Mouse (Mus musculus): ENCODE results near the gene Gm21748. TPM values are rescaled to one million over a fixed set of nuclear protein-coding genes. Genes with fewer than 3 reads are reported as not detected.
"Not testable (repeated sequence)": the region's sequence is repeated elsewhere in the genome, so short reads cannot be mapped to it uniquely, and the experiment has no call there.

The Gm21748 gene
- total RNA-seq (2014; rRNA removed) (not detected in 2 replicates), polyA plus RNA-seq (2015; fragmentation: Nextera tagmentation; extraction: Ambion mirVana) (not detected in 2 replicates)

GRCm38 (mm10) chrY:90839077-90839476 is at the start of gene Gm21748:
Gene Gm21748 (minus strand): TSS chrY:90839177.
- no CpG with 5 or more reads among the region's 8 CpGs for WGBS

More at GRCm38 (mm10) chrY:90839077-90839476, at the start of gene Gm21748:
- H3K9me3 ChIP-seq (ENCODE audit: low read length); H3K9ac ChIP-seq (replicated peaks; ENCODE audit: low read length); DNase-seq (ENCODE audit: low spot score); H3K27me3 ChIP-seq (ENCODE audit: insufficient read depth, low read length); H3K4me3 ChIP-seq (ENCODE audit: low read length); H3K4me1 ChIP-seq (ENCODE audit: insufficient read depth, low read length); H3K27ac ChIP-seq; ATAC-seq; H3K36me3 ChIP-seq (ENCODE audit: insufficient read depth, low read length); H3K4me2 ChIP-seq (ENCODE audit: low read depth, low read length): not testable (repeated sequence)

Other genes with a start within 250 kb of the Gm21748 start
- not detected in 2 replicates for gene Gm21860, start 84.4 kb downstream of the Gm21748 start, total RNA-seq (2014; rRNA removed)
- gene Gm21860, start 84.4 kb downstream of the Gm21748 start, polyA plus RNA-seq (2015; fragmentation: Nextera tagmentation; extraction: Ambion mirVana) = not detected in 2 replicates
- not detected in 2 replicates for gene Gm47283, start 54.4 kb downstream of the Gm21748 start, total RNA-seq (2014; rRNA removed)
- not detected in 2 replicates for gene Gm47283, start 54.4 kb downstream of the Gm21748 start, polyA plus RNA-seq (2015; fragmentation: Nextera tagmentation; extraction: Ambion mirVana)

Data from hindbrain, postnatal 0 days (tissue).